Mouse (Mus musculus) T-helper 1 cell (primary cell): Measurements from ENCODE around the gene Ifne.
"Not testable (repeated sequence)": the region's sequence is repeated elsewhere in the genome, so short reads cannot be mapped to it uniquely, and the experiment has no call there.

Experiments used
- in situ Hi-C: fragments of 300-600 bp; cut with MboI, MseI; formaldehyde crosslinking; loops from one replicate; pipeline ENCODE4 v1.15.1; 2025; ENCODE audit warnings: high pct_unique_total_duplicates

Ifne gene

DNA sequence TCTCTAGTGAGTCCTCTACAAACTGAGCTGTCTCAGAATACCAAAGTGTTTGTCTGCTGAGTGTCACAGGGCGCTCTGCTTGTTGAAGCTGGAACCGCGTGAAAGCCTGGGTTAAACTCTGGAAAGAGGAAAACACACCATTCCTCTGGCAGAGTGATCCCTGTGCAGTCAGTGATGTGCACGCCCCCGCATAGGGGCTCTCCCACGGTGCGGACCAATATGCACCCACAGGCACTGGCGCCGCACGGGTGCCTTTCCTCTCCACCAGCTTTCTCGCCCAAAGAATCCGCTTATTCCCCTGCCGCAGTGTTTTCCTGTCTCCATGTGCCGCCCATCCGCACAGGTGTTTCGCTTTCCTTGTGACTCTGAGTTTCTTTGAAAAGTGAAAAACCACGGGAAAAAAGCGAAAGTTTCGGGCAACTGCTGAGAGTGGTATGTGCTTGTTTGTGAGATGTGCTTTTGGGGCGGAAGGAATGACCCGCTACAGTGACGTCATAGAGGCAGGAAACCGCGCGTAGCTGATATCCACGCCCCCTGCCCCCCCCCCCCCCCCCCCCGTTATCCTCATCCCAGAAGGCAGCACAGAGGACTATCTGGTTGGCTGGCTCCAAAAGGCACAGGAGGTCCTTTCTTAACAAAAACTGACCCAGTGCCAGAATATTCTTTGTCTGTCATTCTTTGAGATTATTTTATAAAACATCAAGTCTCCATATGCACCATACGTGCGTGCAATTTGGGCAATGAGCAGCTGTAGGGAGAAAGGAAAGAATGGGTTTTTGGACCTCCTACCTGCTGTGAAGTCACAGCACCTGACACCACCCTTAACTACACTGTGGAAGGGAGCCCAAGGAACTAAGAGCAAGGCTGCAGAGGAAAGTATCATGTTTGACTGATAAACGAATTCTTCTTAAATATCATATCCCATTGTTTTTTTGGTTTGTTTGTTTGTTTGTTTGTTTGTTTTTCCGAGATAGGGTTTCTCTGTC lies 11.8 kb downstream of the Ifne start:
- in situ Hi-C loops = no loop called here

DNA sequence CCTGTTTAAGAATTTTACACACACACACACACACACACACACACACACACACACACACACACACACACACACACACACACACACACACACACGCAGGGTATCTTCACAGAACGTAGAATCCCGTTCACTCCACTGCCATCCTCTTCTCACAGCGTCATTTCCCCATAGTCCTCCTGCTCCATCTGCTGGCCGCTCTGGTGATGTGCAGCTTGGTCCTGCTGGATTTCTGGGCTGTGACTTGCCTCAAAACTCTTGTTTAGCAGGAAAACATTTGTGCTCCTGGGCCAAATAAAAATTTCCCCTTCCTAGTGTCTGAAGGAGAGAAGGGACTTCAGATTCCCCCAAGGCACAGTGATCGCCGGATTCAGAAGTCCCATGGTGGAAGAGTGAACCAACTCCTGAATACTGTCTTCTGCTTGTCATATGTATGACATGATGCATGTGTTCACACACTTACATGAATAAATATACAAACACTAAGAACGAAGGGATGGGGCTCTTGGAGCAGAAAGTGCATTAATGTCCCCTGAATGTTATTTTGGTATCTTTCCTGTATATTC lies 12.6 kb downstream of the Ifne start:
- in situ Hi-C loops = no loop called here

DNA sequence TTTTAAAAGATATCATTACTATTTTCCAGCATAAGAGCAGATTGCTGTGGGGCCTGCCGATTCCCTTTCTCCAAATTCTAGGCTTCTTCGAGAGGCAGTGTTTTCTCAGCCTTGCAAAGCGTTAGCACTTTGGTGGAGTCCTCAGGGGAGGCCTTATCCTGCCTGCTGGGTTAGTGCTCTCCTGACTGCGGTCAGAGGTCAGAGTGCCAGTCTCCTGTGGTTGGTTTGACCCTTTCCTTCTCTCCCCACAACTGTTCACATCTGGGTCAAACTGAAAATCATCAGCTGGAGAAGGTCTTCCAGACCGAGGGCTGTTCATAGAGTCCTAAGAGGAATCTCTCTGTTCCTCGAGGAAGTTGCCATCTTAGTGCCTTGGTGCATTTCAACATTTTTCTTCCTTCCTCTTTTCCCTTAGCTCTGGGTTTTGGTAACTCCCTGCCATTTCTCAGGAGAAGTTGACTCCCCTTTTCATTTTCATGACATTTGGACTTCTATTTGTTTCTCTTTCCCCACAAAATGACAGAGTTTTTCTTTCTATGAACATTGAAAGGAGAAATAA lies 14.9 kb downstream of the Ifne start:
- in situ Hi-C loops = no loop called here

DNA sequence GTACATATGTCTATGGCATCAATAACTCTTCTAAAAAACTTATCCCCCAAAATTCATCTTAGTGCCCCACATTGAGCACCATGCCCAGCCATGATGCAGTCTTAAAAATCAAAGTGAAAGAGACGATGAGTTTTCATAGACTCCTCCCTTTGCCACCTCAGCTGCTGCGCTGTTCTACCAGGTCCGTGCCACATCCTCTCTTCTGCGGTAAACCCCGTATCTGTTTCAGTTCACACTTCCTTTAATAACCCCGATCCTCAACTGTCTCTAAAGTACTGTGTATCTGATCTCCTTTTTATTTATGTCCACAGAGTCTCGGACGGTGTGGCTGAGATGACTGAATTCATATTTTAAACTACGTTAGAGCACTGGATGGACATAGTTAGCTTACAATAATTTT lies 15.4 kb downstream of the Ifne start:
- in situ Hi-C loops = no loop called here

DNA sequence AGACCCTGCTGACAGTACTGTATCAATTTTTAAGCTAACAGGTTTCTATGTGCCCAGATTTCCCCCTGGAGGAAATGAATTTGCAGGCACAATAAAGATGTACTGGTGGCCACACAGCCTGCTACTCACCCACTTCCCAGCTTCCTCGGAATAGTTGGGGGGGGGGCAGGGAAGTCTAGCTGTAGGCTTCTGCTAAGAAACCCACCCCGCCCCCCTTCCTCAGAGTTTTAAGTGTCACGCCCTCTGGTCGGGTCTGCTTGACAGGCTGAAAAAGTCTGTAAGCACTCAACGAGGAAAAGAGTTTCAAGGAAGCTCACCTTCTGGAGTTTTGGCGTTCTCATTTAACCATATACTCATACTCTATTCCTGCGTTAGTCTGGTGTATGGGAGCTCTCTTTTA lies 16.7 kb downstream of the Ifne start:
- in situ Hi-C loops = no loop called here

DNA sequence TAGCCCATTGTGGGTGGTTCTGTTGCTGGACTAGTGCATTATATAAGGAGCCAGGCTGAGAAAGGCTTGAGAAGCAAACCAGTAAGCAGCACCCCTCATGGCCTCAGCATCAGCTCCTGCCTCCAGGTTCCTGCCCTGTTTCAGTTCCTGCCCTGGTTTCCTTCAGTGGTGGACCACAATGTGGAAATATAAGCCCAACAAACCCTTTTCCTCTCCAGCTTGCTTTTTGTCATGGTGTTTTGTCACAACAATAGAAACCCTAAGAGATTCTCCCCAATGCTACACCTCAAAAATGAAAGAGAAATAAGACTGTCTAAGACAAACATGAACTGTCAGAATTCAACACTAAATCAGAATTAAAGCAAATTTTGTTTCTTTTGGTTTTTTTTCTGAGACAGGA lies 20.8 kb downstream of the Ifne start:
- in situ Hi-C loops = no loop called here

DNA sequence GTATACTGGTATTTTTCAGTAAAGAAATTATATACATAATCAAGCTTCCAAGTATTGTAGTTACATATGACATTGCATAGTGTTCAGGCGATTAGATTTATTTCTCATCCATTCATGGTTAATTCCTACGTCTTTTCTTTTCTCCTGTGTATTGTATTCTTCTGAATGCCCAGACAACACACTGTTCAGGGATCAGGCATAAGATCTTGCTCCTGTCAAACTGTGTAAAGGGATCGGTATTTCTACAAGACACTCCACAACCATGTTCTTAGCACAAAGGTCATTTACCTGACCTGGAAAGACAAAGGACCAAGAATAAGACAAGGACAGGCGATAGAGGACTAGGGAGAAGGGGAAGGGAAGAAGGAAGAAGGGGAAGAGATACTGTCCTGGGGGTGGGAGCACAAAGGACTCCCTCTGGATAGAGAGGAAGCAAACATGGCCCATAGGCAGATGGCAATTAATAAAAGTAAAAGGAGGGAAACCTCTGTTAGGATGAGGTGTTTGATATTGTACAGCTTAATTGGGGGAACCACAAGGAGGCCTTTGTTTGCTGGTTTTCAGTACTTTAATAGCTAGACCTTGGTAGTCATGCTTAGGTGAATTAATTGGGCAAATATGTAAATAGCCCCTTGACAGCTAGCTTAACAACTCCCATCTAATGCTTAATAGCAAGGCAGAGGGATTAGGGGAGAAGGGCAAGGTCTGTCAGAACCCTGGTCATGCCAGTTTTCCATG lies 28.8 kb downstream of the Ifne start:
- in situ Hi-C loops = no loop called here

DNA sequence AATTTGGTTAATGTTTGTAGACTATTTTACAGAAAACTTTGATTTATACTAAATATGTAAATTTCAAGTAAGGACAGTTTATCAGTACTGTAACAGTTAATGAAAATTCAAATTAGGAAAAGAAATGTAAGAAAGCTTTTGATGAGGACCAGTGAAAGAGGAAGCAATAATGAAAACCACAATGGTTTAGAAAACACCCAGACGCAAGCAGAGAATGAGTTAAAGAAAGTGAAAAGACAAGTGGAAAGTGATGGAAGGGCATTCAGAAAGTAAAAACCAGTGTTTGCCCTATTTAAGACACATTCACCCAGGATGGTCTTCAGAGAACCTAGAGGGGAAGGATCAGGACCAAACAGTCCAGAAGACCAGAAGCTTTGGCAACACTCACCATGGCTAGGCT lies 30.3 kb downstream of the Ifne start, which contains the start of gene Ifna1:
Gene Ifna1 (plus strand): TSS at position 390 of the 400 bp plus-strand sequence.
- in situ Hi-C loops = no loop called here

DNA sequence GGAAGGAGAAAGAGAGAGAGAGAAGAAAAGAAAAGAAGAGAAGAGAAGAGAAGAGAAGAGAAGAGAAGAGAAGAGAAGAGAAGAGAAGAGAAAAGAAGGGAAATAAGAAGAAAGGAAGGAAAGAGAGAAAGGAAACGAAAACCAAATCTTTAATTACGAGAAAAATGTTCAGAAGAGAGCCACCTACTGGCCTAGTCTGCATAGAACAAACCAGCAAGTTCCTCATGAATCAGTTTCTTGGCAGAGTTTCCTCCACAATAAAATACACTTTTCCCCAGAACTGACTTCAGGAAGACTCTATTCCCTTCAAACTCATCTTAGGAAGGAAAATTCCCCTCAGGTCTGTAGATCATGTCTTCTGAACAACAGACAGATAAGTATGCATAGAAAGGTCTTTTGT lies 34.7 kb downstream of the Ifne start:
- in situ Hi-C loops = no loop called here

DNA sequence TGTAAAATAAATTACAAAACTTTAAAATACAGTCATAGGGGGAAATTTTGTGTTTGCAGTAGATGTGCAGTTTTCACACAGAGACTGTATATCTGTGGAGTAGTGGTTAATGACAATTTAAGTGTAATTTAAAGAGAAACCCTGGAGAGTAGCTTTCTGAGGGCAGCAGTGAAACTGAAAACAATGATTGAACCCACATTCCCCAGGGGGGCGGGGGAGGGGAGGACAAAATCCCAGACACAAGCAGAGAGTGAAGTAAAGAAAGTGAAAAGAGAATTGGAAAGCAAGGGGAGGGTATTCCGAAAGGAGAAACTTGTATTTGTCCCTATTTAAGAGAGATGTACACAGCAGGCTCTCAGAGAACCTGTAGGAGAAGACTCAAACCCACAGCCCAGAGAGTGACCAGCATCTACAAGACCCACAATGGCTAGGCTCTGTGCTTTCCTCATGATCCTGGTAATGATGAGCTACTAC lies 38.5 kb downstream of the Ifne start, which contains the start of gene Ifna4:
Gene Ifna4 (plus strand): TSS at position 424 of the 474 bp plus-strand sequence.
- in situ Hi-C loops = no loop called here

DNA sequence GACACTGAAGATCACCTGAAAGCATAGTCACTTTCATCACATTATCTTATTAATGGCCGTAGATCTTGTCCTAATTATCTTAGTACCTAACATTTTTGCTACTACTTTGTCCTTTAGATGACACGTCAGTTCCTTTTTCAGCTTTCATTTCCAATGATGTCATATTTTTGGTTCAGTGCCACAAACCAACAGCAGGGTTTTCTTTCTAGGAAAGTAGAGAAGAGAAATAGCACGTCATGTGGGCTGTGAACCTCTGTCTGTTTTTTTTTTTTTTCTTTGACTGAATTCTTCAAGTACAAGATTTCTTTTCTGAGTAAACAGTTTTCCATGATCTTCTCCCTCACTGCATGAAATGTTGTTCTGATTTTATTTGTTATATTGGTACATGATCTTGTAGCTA lies 39.9 kb downstream of the Ifne start:
- in situ Hi-C loops = no loop called here

DNA sequence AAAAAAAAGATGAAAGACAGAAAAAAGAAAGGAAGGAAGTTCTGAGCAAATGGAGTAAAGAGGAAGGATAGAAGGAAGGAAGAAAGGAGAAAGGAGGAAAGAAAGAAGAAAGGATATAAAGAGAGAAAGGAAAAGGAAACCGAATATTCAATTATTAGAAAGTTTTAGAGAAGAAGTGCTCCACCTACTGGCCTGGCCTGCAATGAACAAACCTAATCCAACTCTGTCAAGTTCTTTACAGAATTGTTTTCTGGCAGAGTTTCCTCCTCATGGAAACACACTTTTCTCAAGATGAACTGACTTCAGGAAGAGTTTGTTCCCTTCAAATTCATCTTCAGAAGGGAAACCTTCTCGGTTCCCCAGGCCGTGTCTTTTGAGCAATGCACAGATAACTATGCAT lies 41.2 kb downstream of the Ifne start:
- in situ Hi-C loops = no loop called here

DNA sequence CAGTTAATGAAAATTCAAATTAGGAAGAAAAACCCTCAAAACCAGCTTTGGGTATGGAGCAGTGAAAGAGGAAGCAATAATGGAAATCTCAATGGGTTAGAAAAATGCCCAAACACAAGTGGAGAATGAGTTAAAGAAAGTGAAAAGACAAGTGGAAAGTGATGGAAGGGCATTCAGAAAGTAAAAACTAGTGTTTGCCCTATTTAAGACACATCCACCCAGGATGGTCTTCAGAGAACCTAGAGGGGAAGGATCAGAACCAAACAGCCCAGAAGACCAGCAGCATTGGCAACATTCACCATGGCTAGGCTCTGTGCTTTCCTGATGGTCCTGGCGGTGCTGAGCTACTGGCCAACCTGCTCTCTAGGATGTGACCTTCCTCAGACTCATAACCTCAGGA lies 44.8 kb downstream of the Ifne start, which contains the start of gene Ifna5:
Gene Ifna5 (plus strand): TSS at position 301 of the 400 bp plus-strand sequence.
- in situ Hi-C loops = not testable (repeated sequence)

DNA sequence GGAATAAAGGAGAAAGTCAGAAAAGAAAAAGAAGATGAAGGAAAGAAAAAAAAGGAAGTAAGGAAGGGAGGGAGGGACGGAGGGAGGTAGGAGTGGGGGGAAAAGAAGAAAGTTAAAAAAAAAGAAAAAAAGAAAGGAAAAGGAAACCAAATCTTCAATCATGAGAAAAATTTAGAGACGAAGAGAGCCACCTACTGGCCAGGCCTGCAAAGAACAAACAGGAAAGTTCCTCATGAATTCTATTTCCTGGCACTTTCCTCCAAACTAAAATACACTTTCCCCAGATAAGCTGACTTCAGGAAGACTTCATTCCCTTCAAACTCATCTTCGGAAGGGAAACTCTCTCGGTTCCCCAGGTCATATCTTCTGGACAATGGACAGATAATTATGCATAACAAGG lies 49.5 kb downstream of the Ifne start:
- in situ Hi-C loops = no loop called here
